ENCODE assay signal across 24 mouse cellular contexts in genomic region chr16:91055150-91055549, GRCm38 (mm10). TPM values are rescaled to one million over a fixed set of nuclear protein-coding genes. Genes with fewer than 3 reads are reported as not detected.
DNase-seq lines count a peak whose midpoint lies in the region; ATAC-seq and TF ChIP-seq lines count a peak whose summit lies in the region.
"Had no signal": no experiment of that assay in that cellular context is flagged by ENCODE, and none has a peak within 500 bp of the region (broad histone marks: within the 10 kb centered on the region; RNA-seq: fewer than 3 reads in every experiment).

No protein-coding gene starts in this region.

- no peak overlapping the region for H3K4me2 ChIP-seq in kidney, embryonic 14.5 days (replicated peaks; ENCODE audit: low read depth, low read length)
- H3K4me2 ChIP-seq: limb, embryonic 15.5 days; midbrain, embryonic 12.5 days; neural tube, embryonic 13.5 days had no signal

- no peak overlapping the region for H3K9ac ChIP-seq in kidney, embryonic 14.5 days (ENCODE audit: low read depth, low read length)
- H3K9ac ChIP-seq: limb, embryonic 15.5 days; liver, postnatal 0 days; midbrain, embryonic 12.5 days; neural tube, embryonic 13.5 days had no signal

- WGBS in kidney, adult 2 months = 47% methylated on average over 5 of the region's 5 CpGs
- WGBS in kidney, embryonic 14.5 days = 61% methylated on average over 5 of the region's 5 CpGs

- TF ChIP-seq POLR2A in kidney, adult 2 months (IDR thresholded peaks at IDR 0.05; ENCODE audit: low read depth, low read length) = no peak

- H3K9me3 ChIP-seq in kidney, embryonic 14.5 days (ENCODE audit: control insufficient read depth, low read length) = no peaks in the 10 kb centered on the region
- H3K9me3 ChIP-seq: limb, embryonic 10.5 days; limb, embryonic 15.5 days; megakaryocyte, embryonic 14.5 days; midbrain, embryonic 12.5 days; neural tube, embryonic 13.5 days had no signal

- no peak for ATAC-seq in kidney, embryonic 14.5 days (ENCODE audit: low FRiP score, low TSS enrichment)
- ATAC-seq: CD4-positive, CD25-positive, alpha-beta regulatory T cell, adult 4 months; forebrain, embryonic 16.5 days; hindbrain, embryonic 16.5 days; liver, postnatal 0 days had no signal

- no peak overlapping the region for H3K4me3 ChIP-seq in kidney, adult 2 months (ENCODE audit: insufficient read depth, low read depth, low read length)
- H3K4me3 ChIP-seq in kidney, embryonic 14.5 days (ENCODE audit: low read length) = no peak overlapping the region
- H3K4me3 ChIP-seq: limb, embryonic 10.5 days; limb, embryonic 15.5 days; megakaryocyte, embryonic 14.5 days; midbrain, embryonic 12.5 days; neural tube, embryonic 13.5 days had no signal

- H3K36me3 ChIP-seq in kidney, adult 2 months (ENCODE audit: control insufficient read depth, insufficient read depth, low read length) = no peaks in the 10 kb centered on the region
- no peaks in the 10 kb centered on the region for H3K36me3 ChIP-seq in kidney, embryonic 14.5 days (ENCODE audit: control insufficient read depth, insufficient read depth, low read length)
- H3K36me3 ChIP-seq: limb, embryonic 10.5 days; limb, embryonic 15.5 days; midbrain, embryonic 12.5 days; neural tube, embryonic 13.5 days had no signal

- peak; percentile 74 for DNase-seq in kidney, adult 2 months
- DNase-seq in testis, postnatal 10 days (ENCODE audit: low spot score) = peak; percentile 22
- DNase-seq in testis, postnatal 14 days (ENCODE audit: low spot score) = no peak
- DNase-seq in kidney, postnatal 14 days = peak; percentile 35
- DNase-seq in layer of hippocampus, postnatal 36 days = no peak
- DNase-seq in cerebellum, adult 9-10 months = no peak
- DNase-seq: adrenal gland, postnatal 25 days; cerebellum, adult 11-12 months; cerebellum, postnatal 10 days; liver, postnatal 0 days; lung, postnatal 4 days; right cerebral cortex, postnatal 4 days had no signal

- no peak overlapping the region for H3K27ac ChIP-seq in kidney, adult 2 months (ENCODE audit: insufficient read depth, low read depth, low read length)
- H3K27ac ChIP-seq in kidney, embryonic 14.5 days (ENCODE audit: low read depth, low read length) = no peak overlapping the region
- H3K27ac ChIP-seq: limb, embryonic 10.5 days; limb, embryonic 15.5 days; midbrain, embryonic 12.5 days; neural tube, embryonic 13.5 days had no signal

- H3K4me1 ChIP-seq in kidney, adult 2 months (ENCODE audit: control insufficient read depth, insufficient read depth, low read length) = peaks cover 9% of the 10 kb centered on the region
- H3K4me1 ChIP-seq in kidney, embryonic 14.5 days (ENCODE audit: control insufficient read depth, insufficient read depth, low read length) = peaks cover 10% of the 10 kb centered on the region; the same call in 1 of the 2 replicates
- H3K4me1 ChIP-seq: midbrain, embryonic 12.5 days; neural tube, embryonic 13.5 days had no signal

- no peaks in the 10 kb centered on the region for H3K27me3 ChIP-seq in kidney, adult 2 months (replicated peaks; ENCODE audit: control insufficient read depth, insufficient read depth, low read length)
- 0 out of 2 replicates have a peak, but pooled peaks cover 5% of the 10 kb centered on the region for H3K27me3 ChIP-seq in kidney, embryonic 14.5 days (ENCODE audit: control insufficient read depth, insufficient read depth, low read length)
- H3K27me3 ChIP-seq: limb, embryonic 15.5 days had no signal

- no peak for TF ChIP-seq CTCF in kidney, adult 2 months (conservative IDR thresholded peaks at IDR 0.05; ENCODE audit: insufficient read depth, insufficient read length, low read depth, low read length)

RNA-seq across cellular contexts. Expression of gene Paxbp1, which starts 10.8 kb away (rescaled TPM):
- polyA plus RNA-seq in kidney, adult 2 months (2012; rRNA removed) = 13.3 and 13.6 TPM in 2 replicates
- polyA plus RNA-seq in kidney, embryonic 14.5 days (2014; fragmentation: Nextera tagmentation; extraction: Ambion mirVana) = 46.9 and 75.6 TPM in 2 replicates
- total RNA-seq in layer of hippocampus, postnatal 36 days (2021) = 10 to 100 TPM; 68.1 to 77.8 TPM

RNA-seq across cellular contexts. Expression of gene 4932438H23Rik, which starts 39.8 kb away (rescaled TPM):
- polyA plus RNA-seq in kidney, adult 2 months (2012; rRNA removed) = 0.14 and 0.42 TPM in 2 replicates
- 0.50 TPM in 1 of 2 replicates, not detected in the other for polyA plus RNA-seq in kidney, embryonic 14.5 days (2014; fragmentation: Nextera tagmentation; extraction: Ambion mirVana)
- total RNA-seq in layer of hippocampus, postnatal 36 days (2021) = 1 to 10 TPM; 1.2 to 1.4 TPM
- total RNA-seq: adrenal gland, postnatal 25 days; common myeloid progenitor, adult 5-6 weeks; heart, postnatal 25 days had no signal
- polyA plus RNA-seq: erythroblast, embryonic 14.5 days; limb, embryonic 10.5 days; liver, postnatal 0 days had no signal

RNA-seq across cellular contexts. Expression of gene Synj1, which starts 44.0 kb away (rescaled TPM):
- polyA plus RNA-seq in kidney, adult 2 months (2012; rRNA removed) = 20.4 and 24.8 TPM in 2 replicates
- 10.8 and 15.5 TPM in 2 replicates for polyA plus RNA-seq in kidney, embryonic 14.5 days (2014; fragmentation: Nextera tagmentation; extraction: Ambion mirVana)
- total RNA-seq in layer of hippocampus, postnatal 36 days (2021) = 100 to 1,000 TPM; 381 to 404 TPM

Comparison
In these comparisons a context has a peak if more than half of its experiments do, and no peak if none do; other contexts are left out.
1. DNase-seq: peak in kidney, adult 2 months (single experiment), testis, postnatal 10 days (single experiment) and kidney, postnatal 14 days (single experiment); none in testis, postnatal 14 days (single experiment), layer of hippocampus, postnatal 36 days (0 of 2) and cerebellum, adult 9-10 months (single experiment).